Mouse (Mus musculus): Measurements from ENCODE around the gene Gm7971. TPM values are rescaled to one million over a fixed set of nuclear protein-coding genes. Genes with fewer than 3 reads are reported as not detected.
"Not testable (repeated sequence)": the region's sequence is repeated elsewhere in the genome, so short reads cannot be mapped to it uniquely, and the experiment has no call there.

Gene Gm7971
- not detected in 2 replicates for polyA plus RNA-seq (2016; fragmentation: Nextera tagmentation; extraction: Ambion mirVana)

DNA sequence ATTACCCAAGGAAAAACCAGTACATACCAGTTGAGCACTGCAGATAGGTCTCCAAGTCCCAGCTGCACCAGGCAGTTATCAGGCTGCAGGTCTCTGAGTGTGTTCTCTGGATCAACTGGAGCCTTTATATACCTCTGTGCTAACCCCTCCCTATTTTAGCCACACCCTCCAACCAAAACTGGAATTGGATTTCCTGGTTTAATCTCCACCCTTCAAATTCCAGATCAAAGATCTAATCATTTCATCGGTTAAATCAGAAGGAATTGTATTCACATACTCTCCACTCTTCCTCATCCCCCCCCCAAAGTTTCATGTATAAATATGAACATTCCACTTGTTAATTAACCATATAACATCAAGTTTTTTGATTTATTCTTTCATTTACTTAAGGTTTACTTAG lies at the start of gene Gm7971:
Gene Gm7971, minus strand, starts transcription at position 101 of the 400 bp plus-strand sequence.
- H3K36me3 ChIP-seq; H3K4me3 ChIP-seq; H3K27me3 ChIP-seq (ENCODE audit: insufficient read depth, poor library complexity, severe bottlenecking); H3K9me3 ChIP-seq; H3K27ac ChIP-seq; H3K4me1 ChIP-seq; DNase-seq (ENCODE audit: low spot score): not testable (repeated sequence)
- WGBS, result no CpG with 5 or more reads among the region's 1 CpGs

Other genes starting within 250 kb of the Gm7971 start
- not detected in 2 replicates for gene D5Ertd577e, start 138.1 kb downstream of the Gm7971 start, polyA plus RNA-seq (2016; fragmentation: Nextera tagmentation; extraction: Ambion mirVana)
- gene Gm3286, start 84.1 kb downstream of the Gm7971 start, polyA plus RNA-seq (2016; fragmentation: Nextera tagmentation; extraction: Ambion mirVana), result not detected in 2 replicates
- gene Gm7978, start 141.3 kb upstream of the Gm7971 start, polyA plus RNA-seq (2016; fragmentation: Nextera tagmentation; extraction: Ambion mirVana), result not detected in 2 replicates
- gene Gm7982, start 147.1 kb upstream of the Gm7971 start, polyA plus RNA-seq (2016; fragmentation: Nextera tagmentation; extraction: Ambion mirVana), result not detected in 2 replicates
- not detected in 2 replicates for gene E330014E10Rik, start 181.1 kb upstream of the Gm7971 start, polyA plus RNA-seq (2016; fragmentation: Nextera tagmentation; extraction: Ambion mirVana)

Data from heart, embryonic 10.5 days (tissue).